Mouse (Mus musculus) mesoderm, embryonic 11.5 days (tissue): ENCODE results near the gene Frmd4b.
A peak's percentile ranks its signal among the peaks of the same experiment; 100 is the strongest.

Experiments used
- DNase-seq: peaks from one replicate; pipeline ENCODE4 v3.0.0-alpha.2; 2012; ENCODE audit warnings: low read depth, low spot score

Frmd4b gene

DNA sequence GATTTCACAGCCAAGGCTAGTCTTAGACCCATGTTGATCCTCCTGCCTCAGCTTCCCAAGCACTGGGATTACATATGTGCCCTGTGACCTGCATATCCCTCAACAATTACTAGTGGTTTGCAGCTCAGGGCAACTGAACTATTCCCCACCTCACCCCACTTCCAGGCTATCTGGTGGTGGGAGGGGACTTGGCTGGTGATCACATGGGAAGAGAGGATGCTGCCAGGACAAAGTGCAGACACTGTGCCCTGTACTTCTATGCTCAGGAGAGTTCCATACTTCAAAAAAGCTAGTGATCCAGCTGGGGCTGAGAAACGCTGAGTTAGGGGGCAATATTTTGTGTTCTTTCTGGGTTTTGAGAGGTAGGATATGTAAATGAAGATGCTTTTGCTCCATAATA is 300.6 kb downstream of the Frmd4b start:
- no peak for DNase-seq

GRCm38 (mm10) chr6:97315311-97315710 is 302.0 kb downstream of the Frmd4b start:
- DNase-seq, result no peak

GRCm38 (mm10) chr6:97312545-97312939 is 304.8 kb downstream of the Frmd4b start:
- DNase-seq, result no peak

DNA sequence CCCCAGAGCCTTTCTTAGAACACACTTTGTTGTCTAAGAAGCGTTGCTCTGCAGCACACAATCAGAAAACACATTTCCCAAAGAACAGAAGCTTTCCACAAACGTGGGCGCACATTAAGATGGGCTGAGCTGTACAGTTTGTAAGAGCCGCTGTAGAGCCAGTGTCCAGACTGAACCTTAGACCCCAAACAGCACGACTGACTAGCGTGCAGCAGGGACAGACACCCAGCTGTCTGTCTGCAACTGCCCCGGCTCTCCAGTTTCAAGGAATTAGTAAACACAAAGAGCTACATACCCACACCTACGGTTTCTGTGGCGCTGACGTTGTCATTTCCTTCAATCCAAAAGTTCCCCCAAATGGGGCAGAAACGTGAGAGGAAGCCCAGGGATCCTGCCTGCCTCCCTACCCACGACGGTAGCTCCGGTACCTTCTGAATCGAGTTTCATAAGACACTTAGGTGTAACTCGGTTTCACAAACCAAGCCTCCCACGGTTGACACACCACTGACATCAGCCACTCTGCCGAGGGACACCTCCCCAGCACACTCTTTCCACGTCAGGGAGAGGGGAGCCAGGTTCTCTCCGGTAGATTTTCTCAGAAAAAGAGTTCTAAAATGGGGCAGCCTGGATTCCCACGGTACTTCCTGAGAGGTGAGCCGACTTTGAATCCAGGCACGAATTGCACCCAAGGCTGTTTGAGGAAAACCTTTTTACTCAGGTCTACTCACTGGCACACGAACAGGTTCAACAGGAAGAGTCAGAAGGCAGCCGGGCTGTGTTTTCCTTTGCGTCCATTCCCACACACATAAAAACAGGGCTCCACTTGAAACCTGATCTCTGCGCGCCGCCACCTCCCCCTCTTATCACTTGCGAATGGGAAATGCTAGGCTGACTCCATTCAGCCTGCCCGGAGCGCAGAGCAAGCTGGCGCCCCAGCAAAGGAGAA is 305.5 kb downstream of the Frmd4b start:
- peak; percentile 72 for DNase-seq

DNA sequence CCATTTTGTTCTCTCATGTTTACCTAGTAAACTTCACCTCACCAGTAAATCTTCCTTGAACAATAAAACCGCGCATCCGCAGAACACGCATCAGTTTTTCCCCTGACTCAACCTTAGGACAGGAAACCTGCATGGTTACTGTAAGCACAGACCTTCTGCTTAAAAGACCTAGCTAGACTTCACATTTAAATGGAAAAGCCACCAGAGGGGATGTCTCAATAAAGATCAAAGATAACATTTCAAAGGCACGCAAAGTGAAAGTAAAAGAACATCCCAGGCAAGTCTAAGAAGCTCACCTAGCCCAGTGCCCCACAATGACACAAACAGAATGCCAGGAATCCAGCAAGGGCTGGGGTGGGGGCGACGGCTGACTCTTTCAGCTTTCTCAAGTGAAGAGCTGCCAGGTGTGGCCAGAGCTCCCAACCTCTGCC is 306.4 kb downstream of the Frmd4b start:
- DNase-seq, result peak; percentile 19

GRCm38 (mm10) chr6:97309161-97309560 is 308.2 kb downstream of the Frmd4b start:
- no peak for DNase-seq

- no peak for DNase-seq
Observed at GRCm38 (mm10) chr6:97308562-97308961, 308.8 kb downstream of the Frmd4b start.

GRCm38 (mm10) chr6:97307231-97307630 is 310.1 kb downstream of the Frmd4b start:
- DNase-seq, result no peak

DNA sequence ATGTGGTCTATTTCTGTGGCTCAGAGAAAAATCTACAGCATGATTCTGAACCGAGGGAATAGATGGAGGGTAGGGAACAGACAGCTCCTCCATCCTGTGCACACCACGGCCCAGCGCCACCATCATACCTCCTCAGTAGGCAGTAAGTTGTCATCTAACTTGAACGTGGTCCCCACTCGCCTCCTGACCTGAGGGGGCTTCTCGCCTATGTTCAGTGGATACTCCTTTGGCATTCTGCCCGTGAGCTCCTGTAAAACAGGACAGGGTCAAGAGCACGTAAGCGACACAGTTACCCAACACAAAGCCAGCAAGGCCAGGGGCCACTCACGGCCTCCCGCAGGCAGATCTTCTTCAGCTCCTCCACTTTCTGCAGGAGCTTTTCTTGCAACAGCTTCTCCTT is 311.0 kb downstream of the Frmd4b start:
- DNase-seq, result no peak

DNA sequence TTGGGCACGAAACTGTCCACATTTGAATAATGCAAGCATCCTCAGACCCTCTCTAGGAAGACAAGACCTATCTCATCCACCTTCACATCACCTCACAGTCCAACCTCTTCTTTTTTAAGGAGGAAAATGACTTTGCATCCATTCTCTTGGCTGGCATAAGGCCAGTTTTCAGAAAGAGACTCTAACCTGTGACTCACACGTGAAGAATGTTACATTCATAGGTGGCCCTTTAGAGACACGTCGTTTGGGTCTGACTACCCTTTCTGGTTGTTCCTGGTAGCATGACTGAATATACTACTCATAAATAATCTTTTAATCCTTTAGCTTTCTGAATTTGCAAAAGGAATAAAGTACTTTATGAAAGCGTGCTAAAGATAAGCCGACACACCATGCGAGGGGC is 311.9 kb downstream of the Frmd4b start:
- DNase-seq, result no peak

- DNase-seq, result no peak
Observed at GRCm38 (mm10) chr6:97305010-97305409, 312.3 kb downstream of the Frmd4b start.

GRCm38 (mm10) chr6:97303277-97304109 is 313.8 kb downstream of the Frmd4b start:
- DNase-seq, result no peak

GRCm38 (mm10) chr6:97302303-97302702 is 315.0 kb downstream of the Frmd4b start:
- DNase-seq, result no peak

GRCm38 (mm10) chr6:97300659-97301058 is 316.7 kb downstream of the Frmd4b start:
- no peak for DNase-seq

DNA sequence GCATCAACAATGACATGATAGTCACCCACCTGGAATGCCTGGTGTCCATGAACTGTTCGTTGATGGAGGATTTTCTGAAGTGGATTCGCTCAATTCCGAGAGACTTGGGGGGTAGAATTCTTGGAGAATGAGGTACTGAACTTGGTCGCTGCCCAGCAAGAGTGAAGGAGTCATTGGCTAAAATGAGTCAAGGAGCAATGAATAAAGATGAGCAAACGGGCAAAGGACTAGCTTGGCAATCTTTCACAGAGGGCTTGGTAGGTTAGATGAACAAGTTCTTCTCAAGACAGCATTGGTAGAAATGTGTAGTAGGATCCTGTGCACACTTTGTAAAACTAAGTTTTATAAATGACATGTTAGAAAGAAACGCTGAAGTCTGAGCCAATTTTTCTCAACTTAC is 317.2 kb downstream of the Frmd4b start:
- no peak for DNase-seq

DNA sequence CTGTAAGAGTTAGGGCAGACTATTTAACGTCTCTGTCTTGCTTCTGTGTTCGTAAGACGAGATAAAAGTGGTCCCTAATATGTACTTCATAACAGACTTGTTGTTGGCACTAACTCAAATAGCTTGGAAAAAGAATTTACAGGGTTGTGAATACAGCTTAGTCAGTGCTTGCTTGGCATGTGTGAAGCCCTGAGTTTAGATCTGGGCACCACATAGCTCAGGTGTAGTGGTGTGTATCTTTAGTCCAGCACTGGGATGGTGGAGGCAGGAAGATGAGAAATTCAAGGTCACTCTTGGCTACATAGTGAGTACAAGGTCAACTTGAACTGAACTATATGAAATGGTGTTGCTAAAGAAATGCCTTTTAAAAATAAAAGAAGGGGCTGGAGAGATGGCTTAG is 320.2 kb downstream of the Frmd4b start:
- no peak for DNase-seq

GRCm38 (mm10) chr6:97295866-97296527 is 321.3 kb downstream of the Frmd4b start:
- DNase-seq, result no peak

GRCm38 (mm10) chr6:97295416-97295815 is 321.9 kb downstream of the Frmd4b start:
- no peak for DNase-seq

DNA sequence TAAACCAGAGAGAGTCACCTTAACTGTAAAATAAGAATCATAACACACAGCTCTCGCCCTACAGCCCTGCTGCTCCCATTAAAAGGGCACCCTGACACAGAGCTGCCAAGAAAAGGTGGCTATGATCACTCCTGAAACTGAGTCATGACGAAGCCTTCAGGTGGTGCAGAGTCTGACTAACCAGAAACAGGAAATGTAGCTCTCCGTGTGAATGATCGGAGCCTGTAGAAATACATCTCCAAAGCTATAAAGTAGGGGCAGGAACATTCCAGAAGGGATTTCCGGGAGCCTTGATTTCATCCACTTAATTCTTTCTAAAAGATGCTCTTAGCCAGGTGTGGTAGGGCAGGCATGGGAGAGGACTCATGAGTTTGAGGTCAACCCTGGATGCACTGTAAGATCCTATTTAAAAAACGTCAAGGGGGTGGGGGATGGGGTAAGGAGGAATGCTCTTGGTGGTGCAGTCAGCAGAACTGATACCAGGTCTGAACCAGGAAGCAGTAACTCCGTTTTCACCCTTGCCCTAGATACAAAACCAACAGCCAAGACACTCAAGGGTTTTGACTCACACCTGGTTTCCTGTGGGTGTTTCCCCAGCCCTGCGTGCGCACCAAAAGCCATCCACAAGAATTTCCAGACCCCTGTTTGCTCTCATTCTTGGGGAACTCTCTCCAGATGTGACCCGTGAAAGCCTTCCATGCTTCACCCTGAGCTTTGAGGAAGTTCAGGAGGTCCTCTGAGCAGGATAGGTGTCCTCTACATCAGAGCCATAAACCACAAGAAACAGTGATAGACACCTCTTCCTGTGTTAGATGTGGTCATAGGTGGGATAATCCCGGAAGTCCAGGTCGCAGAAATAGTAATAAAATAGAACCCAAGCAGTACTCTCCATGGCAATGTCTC is 323.4 kb downstream of the Frmd4b start:
- no peak for DNase-seq

- no peak for DNase-seq
Observed at GRCm38 (mm10) chr6:97292894-97293293, 324.4 kb downstream of the Frmd4b start.

DNA sequence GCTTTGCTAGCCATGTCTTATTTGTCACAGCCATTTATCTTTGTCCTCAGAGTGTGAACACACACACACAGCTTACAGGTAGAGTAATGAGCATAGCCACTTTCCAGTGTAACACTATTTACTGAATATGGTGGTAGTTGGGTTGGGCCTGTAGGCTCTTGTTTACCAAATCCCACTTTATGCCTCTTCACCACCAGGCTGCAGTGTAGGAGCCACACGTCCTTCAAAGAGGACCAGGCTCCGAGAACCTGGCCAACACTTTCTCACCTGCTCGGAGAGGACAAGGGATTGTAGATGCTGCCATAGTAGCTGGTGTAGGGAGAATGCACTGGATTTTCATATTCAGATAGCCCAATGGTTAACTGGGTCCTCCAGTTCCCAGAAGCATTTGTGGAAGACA is 325.2 kb downstream of the Frmd4b start:
- DNase-seq, result no peak
